Mouse (Mus musculus) naive thymus-derived CD4-positive, alpha-beta T cell, adult 2 months (primary cell): ENCODE results near the gene Map2.
A peak's percentile ranks its signal among the peaks of the same experiment; 100 is the strongest.

Source experiments
- DNase-seq: peaks from one replicate; pipeline ENCODE4 v3.0.0-alpha.2; 2011; ENCODE audit warnings: low read depth

The Map2 gene

DNA sequence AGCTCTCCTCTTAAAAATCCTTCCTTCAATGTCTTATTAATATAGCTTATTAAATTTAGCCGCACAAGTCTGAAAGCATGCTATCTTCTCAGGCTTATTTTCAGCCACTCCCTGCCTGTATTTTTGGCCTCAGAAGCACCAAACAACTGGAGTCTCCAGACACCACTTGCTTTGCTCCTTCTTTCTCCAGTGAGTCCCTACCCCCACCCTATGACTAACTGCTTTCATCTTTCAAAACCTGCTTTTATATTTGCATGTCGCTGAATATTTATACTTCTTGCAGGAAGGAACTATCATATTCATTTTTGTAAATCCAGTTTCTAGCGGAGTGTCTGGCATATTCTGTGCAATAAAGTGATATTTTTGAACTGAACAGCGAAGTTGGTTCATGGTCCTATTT, 21.6 kb downstream of the Map2 start:
- DNase-seq = no peak

DNA sequence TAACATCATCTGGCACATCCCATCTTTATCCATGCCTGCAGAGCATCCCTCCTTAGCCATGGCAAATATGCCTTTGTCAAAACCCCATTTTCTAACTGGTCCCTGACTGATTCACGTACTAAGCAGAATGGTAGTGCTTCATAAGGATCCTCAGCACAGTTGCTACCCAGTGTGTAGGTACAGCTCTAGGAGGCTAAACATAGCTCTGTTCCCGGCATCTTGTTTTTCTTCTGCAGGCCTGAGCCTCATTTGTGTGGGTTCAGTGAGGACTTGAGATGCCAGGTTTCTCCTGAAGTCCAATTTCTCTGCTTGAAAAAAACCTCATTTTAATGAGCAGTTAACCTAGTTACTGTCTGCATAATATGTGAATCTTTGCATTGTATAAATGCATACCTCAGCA, 30.4 kb downstream of the Map2 start:
- DNase-seq = no peak

DNA sequence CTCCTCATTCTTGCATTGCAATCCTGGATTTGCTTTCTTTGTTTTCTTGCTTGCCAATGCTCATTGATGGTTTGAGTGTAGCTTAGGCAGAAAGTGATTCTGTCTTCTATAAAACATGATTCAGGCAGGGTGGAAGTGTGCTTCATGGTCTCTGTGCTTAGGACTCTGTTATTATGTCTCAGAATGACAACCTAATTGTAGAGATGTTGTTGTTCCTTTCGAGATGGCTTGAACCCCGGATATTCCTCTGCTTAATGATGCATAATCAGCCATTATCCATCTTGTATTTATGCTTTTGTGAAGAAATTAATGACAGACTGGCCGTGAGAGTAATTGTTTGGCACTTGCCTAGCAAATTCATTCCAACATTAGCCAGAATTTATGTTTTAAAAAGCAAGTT, 31.8 kb downstream of the Map2 start:
- DNase-seq = no peak

DNA sequence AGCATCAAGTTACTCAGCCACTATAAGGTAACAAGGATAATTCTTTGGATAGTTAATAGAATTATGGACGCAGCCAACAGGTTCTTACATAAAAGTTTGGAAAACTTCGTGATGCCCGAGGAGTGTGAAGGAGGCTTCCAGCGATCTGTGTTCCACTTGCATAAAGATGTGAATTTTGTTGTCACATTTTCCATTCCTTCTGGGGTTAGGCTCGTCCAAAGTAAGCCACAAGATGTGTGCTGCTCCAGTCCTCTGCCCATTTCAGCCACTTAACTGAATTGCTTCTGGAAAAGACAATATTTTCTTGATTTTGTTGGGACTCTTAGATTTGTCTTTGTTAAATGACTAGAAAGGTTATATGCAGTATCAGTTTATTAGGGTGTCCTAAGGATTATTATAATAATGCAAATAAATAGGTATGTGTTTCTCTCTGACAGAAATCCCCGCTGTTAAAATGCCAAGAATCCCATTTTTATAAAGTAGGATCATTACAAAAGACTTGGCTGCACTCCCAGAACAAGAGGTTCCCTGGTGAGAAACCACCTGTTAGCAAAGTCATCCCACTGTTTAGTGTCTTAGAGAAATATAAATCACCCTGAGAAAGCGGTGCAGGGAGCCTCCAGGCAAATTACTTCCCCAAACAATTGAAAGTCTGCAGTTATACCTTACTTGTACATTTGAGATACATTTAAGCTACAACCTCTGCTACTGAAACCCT, 36.2 kb downstream of the Map2 start:
- no peak for DNase-seq

DNA sequence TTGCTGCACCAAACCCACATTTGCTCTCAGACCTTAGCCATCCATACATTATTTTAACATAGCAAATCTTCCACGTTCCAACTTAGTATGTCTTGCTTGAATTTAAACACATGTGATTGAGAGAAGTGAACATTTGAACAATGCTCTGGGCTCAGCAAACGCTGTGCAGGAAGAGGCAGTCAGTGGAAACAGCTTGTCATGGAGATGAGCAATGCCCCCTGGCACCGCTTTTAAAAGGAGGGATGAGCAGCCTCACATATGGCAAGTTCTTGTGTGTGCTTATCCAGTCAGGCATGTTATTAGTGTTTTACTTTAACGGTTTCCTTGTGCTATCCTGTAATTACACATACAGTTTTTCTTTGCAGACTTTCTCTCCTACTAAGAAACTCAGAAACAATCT, 46.4 kb downstream of the Map2 start:
- DNase-seq = no peak

DNA sequence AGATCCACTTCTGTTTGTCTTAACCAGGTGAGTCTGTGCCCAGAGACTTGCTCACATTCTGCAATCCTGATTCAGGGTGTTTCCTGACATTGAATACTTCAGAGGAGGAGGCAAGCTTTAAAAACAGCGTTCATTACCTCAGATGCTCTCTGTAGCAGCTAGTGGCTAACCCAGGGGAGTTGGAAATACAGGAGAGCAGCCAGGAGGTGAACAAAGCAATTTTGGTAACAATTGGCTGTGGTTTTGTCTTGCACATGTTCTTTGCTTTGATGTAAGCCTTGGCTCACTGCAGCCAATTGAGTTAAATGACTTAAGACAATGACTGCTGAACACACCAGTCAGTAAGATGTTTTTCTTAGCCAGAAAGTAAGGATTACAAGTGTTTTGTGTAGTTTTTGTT, 48.3 kb downstream of the Map2 start:
- no peak for DNase-seq

DNA sequence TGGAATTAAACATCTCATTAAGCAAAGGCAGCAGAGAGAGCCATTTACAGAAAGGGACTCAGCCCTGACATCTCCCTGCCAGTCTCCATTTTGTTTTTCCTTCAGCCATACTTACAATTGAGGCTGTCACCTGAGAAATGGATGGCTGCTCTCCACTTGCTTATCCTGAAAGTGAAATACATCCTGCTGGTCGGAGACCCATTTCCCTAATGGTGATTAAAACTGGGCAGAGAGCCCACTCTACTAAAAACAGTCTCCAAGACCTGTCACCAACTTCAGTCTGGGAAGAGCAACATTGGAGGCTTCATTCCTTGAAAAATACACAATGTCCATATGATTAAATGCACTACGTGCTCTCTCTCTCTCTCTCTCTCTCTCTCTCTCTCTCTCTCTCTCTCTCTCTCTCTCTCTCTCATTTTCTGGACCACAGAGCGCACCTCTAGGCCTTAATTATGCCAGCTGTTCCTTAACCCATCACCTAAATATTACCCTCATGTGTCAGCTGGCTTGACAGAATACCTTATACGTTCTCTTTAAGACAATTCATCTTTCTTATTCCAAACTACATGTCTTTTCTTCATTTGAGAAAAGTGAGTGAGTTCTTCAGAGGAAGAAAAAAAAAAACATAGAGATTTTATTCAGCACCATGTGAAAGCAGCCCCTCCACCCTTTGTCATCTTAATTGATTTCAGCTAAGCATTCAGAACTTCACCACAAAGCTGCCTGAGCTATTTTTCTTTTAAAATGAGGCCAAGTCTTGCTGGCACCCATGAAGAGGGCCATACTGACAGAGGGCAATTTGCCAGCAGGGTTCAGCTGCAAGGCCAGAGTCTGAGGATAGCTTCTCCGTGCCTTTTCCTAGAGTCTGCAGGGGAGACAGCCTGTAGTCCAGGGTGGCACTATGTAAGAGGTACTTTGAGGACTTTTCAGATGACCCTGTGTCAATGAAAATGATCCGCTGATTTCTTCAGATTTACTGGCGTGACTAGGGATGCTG, 51.6 kb downstream of the Map2 start:
- DNase-seq = no peak

DNA sequence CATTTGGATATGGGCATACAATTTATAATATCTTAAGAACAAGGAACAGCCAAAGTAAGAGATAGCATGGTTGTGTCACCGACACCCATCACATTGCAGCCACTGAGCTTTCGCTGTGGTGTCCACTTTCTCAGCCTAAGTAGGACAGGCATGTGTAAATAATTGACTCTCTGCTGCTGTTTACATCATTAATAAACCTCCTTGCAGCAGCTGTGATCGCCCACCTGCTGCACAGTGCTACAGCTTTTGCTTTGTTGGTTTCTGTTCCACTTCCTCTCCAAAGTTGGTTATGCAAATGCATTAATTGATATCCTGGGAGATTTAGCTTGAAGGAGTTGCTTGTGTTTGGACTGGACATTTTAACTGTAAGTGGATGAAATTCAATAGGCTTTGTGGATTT, 53.1 kb downstream of the Map2 start:
- no peak for DNase-seq

DNA sequence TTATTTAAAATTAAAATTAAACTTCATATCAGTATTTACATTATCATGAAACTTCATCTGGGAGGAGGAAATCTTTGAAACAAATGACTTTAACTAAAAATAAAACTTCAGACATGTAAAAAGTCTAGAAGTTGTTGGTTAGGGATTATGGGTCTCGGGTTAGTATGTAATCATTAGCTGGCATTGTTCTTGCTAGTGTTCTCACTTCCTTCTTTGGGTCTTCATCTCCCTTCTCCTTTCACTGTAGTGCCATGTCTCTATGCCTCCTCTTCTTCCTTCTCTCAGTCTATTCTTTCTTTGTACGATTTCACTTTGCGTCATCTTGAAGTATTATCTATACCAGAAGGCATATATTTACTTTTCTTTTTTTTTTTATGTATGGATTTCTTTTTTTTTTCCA, 55.3 kb downstream of the Map2 start:
- no peak for DNase-seq

DNA sequence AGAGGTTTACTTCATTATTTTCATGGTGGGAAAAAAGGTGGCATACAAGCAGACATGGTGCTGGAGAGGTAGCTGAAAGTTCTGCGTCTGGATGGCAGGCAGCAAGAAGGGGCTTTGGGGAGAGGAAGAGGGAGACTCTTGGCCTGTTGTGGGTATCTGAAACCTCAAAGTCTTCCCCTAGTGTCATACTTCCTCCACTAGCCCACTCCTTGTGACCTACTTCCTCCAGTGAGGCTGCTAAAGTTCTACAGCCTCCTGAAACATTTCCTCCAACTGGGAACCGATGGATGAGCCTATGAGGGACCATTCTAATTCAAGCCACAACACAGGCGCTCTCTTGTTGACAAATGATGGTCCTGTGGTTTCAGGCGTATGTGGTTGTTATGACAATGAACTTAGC, 56.9 kb downstream of the Map2 start:
- no peak for DNase-seq

DNA sequence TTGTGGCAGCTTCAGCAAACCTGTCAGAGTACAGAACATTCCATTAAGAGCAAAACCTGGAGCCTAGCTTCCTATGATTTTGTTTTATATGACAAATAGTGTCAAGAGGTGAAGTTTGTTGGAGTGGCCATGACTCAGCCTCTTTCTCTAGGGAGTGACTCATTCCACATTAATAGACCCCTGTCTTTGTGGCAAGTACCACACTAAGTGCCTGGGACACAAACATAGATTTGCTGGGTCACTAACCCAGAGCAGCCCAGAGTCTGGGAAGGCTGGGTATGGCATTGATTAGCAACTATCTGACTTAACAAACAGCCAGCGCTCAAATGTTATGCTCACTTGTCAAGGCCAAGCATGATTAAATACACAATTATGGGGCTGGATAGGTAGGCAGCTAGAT, 69.8 kb downstream of the Map2 start:
- DNase-seq = no peak

DNA sequence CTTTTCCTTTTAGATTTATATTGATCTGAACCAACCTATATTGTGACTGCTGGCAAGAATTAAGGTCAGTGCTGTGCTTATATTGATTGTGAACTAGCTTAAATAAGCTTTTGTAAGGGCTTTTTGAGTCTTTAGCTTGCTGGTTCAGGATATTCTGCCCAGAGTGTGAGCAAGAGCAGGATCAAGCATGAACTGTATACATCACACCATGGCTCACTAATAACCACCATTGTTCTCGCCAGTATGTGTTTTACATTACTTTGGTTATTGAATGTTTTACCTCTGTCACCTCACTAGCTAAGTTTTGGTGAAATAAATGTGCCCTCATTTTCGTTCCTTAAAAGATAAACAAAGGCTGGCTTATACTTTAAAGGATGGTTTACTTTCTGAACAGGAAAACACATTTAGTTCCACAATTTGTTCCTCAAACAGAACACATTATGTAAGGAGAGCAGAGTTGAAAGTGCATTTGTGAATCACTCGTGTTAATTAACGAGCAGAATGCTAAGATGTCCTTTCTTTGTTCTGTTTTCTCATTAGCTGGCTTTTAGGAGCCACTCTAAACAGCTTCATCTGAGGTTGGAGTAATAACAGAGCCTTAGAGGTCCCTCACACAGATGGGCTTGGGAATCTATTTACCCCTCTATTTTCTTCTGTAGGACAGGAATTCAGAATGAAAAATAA, 76.7 kb downstream of the Map2 start:
- no peak for DNase-seq

DNA sequence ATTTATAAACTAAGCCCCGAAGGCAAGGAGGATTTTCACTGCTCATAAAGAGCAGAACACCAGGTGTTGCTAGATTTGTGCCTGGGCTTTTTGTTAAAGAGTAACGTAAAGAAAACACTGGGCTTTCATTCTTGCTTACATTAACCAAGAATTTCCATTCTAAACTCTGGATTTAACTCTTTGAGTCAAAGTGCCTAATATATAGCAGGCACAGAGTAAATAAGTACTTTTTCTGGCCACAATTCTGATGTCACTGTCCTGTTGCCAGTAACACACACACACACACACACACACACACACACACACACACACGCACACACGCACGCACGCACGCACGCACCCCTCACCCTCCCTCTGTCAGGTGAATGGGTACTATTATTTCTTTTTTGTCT, 77.3 kb downstream of the Map2 start:
- DNase-seq = no peak

DNA sequence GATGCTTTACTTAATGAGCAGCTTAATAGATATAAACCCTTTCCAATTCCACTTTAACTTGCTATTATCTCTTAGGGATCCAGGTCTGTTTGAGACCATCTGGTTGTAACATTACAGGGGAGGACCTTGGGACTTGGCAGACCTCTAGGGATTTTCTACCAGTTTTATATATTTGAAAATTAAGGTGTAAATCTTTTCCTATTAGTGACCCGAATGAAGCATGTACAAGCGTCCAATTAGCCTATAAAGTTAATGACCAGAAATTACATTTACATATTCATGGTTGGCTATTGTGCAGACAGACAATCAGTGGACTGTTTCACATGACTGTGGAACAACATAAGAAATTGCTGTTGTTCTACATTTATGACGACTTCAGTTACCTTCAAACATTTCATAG, 88.1 kb downstream of the Map2 start:
- no peak for DNase-seq

DNA sequence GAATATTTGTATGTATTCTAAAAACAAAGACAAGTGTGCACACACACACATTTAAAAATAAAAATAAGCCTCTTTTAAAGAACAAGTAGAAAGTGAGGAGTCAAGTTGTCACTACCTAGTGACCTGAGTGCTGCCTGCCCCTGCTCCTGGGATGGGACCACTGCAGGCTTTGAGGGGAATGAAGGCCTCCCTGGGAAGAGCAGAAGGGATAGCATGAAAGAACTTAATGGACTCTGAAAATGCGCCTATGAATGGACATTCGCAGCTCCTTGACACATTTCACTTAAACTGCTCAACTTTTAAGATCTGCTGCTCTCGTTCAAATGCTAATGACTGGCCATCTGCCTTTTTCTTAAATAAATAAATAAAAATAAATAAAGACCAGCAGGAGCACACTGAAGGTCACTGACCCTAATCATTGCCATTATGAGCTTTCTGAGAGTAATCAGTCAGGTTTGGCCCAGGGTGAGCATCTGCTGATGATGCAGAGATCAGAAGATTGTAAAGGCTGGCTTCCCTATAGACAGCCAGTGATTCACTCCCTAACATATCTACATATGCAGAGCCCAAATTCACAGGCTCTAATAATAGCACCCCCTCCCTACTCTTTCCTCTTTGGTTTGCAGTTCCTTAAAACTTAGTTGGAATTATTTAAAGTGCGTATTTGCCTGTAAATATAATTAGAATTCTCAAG, 91.3 kb downstream of the Map2 start:
- DNase-seq = no peak

DNA sequence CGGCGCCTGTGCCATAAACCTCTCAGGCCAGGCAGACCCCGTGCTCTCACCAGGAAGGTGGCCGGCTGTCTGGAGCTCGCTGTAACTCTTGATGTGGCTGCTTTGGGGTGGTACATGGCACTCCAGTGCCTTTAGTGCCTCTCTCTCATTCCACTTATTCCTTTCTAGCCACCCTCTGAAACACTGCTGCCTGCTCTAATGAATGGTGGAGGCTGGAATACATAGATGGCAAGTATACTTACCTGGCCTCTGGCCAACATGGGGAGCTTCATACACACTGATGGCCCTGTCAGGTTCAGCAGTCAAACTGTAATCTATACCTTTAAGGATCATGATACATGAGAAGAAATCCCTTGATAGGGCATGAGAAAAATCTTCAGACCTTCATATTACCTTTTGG, 102.6 kb downstream of the Map2 start:
- DNase-seq = peak; percentile 4

DNA sequence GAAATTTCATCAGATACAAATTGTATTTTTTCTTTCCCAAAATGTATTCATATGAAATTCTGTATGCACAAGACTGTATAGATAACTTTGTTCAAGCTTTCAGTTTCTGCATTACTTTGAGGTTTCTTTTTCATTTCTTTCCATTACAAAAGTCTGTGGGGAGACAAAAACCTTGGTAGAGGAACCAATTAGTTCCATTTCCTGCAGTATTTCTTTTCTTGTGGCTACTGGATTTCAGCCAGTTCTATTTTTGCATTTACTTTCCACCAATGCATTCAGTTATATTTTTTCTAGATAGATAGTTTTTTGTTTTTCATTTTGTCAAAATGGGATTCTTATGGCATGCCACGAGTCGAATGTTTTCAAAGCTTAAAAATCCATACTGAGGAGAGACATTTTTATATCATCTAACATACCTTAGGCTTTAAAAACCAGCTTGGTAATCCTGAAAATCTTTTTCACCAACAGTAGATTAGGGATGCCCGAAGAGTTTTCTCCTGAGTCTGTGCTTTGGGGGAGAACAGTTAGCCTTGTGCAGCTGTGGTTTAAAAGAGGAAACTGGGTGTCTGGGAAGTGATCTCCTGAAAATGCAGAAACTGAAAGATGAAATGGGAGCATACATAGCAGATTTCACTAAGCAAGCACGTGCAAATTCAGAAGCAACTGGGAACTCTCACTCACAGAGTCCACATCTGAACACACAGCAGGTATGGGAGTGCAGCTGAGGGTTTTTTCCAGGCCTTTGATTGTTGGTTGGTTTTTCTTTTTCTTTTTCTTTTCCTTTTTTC, 104.3 kb downstream of the Map2 start:
- peak; percentile 64 for DNase-seq

DNA sequence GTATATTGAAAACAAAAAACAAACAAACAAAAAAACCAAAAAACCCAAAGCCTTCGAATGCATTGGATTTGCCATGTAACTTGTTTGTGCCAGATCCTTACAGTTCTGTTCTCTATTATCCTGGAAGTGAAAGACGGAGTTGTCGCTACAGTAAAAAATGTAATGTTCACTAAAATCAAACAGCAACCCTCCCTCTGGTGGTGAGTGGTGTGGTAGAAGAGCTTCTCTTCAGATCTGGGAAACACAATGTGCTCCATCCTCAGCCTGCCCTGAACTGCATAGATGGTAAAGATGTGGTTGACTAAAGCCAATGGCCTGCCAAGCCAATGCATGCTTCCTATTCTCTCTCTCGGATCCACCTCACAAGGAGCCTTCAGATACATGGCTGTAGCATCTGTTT, 105.1 kb downstream of the Map2 start:
- DNase-seq = no peak

DNA sequence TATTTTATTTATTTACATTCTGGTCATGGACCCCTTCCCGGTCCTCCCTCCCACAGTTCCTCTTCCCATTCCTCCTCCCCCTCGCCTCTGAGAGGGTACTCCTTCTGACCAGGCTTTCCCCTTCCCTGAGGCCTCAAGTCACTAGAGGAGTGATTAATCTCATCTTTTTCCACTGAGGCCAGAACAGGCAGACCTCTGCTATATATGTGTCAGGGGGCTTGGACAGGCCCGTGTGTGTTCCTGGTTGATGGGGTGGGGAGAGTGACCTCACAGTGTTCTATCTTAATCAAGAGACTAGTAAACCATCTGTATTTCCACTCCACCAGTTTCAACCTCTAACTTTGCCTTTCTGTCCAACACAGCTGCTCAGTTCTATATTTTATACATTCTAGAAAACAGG, 107.4 kb downstream of the Map2 start:
- no peak for DNase-seq

DNA sequence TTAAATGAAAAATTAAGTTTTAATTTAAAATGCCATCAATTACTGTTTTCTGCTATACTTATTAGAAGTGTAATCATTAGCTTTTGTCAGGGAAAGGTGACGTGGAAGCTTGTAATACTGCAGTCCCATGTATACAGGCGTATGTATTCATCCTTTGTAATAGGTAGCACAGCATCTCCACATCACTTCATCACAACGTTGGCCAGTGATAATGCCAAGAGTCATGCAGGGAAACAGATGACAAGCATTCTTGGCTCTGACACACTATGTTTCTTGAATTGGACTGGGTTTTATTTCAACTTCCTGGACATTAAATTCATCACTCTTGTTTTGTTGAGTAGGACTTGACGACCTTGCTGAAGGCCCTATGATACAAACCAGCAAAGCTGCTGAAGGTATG, 113.9 kb downstream of the Map2 start:
- no peak for DNase-seq

DNA sequence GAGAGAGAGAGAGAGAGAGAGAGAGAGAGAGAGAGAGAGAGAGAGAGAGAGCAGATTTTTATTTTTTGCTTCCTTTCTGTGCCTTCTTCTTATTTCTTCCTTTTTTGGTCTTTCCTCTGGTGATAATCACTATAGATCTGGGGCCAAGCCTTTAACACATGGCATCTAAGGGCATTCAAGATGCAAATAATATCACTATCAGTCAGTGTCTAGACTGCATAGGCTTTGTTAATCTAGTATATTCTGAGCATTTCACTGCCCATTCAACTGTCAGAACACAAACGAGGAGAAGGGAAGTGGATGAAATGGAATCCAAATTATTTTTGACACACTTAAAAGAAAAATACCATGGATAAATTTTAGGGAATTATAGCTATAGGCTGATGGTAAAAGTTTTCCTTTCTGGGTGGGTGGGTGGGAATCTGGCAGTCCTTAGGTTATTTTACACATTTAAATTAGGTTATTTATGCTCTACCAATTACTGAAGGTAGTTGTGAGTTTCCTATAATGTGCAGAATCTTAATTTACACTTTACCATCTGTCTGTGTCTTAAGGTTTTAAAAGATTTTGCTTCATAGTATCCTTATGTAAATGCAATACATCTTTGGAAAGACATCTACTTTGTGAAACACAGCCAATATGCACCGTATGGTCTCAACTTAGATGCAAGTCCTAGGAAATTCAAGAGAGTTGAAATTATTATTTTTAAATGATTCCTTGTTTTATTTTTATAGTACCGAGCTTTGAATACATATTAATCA, 117.2 kb downstream of the Map2 start:
- no peak for DNase-seq
